Mouse (Mus musculus): ENCODE data around the gene Vash1. TPM values are rescaled to one million over a fixed set of nuclear protein-coding genes. Genes with fewer than 3 reads are reported as not detected.

Gene Vash1
- polyA plus RNA-seq, 2 experiments, result 11.3 to 14.5 TPM

DNA sequence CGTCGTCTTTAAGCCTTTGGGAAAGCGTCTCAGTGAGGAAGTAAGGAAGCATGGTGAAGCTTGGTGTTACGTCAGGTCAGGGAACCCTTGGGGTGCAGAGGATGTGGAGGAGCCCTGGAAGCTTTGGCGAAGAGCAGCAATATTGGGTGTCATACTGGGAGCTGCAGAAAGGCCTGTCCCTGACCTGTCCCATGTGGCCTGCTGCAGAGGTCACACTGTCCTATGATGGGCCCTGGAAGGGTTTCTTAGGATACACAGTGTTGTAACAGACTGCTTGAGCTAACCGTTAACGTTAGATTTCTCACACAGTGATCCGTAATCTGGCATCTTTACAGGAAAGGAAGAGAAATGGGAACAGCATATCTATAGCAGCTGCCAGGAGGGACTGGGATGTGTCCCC, 3.7 kb downstream of the Vash1 start:
- H3K4me2 ChIP-seq (replicated peaks; ENCODE audit: low read depth, low read length, severe bottlenecking), result no peak overlapping the region
- WGBS, result 76% methylated on average over 8 of the region's 8 CpGs
- no peak for ATAC-seq (ENCODE audit: low FRiP score, low read depth)

DNA sequence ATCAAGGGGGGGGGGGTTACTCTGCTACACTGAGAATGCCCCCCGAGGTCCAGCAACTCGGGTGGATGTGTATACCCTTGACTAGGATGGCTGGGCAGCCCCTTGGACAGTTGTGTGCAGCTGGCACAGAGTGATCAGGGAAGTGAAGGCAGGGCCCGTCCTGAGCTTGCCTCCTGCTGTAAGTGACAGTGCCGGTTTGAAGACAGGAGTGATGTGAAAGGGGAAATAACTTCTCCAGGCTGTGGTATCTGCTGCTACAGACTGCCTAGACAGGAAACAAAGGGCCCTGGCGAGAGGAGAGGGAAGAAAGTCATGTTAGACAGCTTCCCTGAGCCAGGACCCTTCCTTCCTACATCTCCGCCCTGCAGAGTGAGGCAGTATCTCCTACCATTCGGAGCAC, 5.2 kb downstream of the Vash1 start:
- ATAC-seq (ENCODE audit: low FRiP score, low read depth), result no peak
- no peak for TF ChIP-seq POLR2A (IDR thresholded peaks at IDR 0.05; ENCODE audit: borderline replicate concordance, extremely low read depth, insufficient read depth, insufficient read length)

More for the DNA sequence above, 3.7 kb downstream of the Vash1 start:
- no peak for DNase-seq (ENCODE audit: low spot score)
- Histone ChIP-seq H3K4me3 (replicated peaks; ENCODE audit: low read length) (no peak overlapping the region), H3K27ac (replicated peaks; ENCODE audit: low read depth, low read length) (no peak overlapping the region), H3K4me1 (ENCODE audit: control insufficient read depth, insufficient read depth, low read length) (peaks cover 7% of the 10 kb centered on the region), H3K36me3 (ENCODE audit: control insufficient read depth, insufficient read depth, low read length) (peaks cover 11% of the 10 kb centered on the region; the same call in 1 of the 2 replicates), H3K9ac (ENCODE audit: low read depth, low read length, severe bottlenecking) (no peak overlapping the region), H3K27me3 (ENCODE audit: control insufficient read depth, insufficient read depth, low read length) (no peaks in the 10 kb centered on the region), H3K9me3 (ENCODE audit: control insufficient read depth, low read length) (no peaks in the 10 kb centered on the region)
- no peak for TF ChIP-seq POLR2A (IDR thresholded peaks at IDR 0.05; ENCODE audit: borderline replicate concordance, extremely low read depth, insufficient read depth, insufficient read length)

GRCm38 (mm10) chr12:86685275-86685674, 6.8 kb downstream of the Vash1 start:
- ATAC-seq (ENCODE audit: low FRiP score, low read depth), result no peak
- no peak for DNase-seq (ENCODE audit: low spot score)
- no peak overlapping the region for H3K4me2 ChIP-seq (replicated peaks; ENCODE audit: low read depth, low read length, severe bottlenecking)
- H3K27me3 ChIP-seq (ENCODE audit: control insufficient read depth, insufficient read depth, low read length), result no peaks in the 10 kb centered on the region
- no peak overlapping the region for H3K9ac ChIP-seq (ENCODE audit: low read depth, low read length, severe bottlenecking)
- H3K4me1 ChIP-seq (ENCODE audit: control insufficient read depth, insufficient read depth, low read length), result peaks cover under 1% of the 10 kb centered on the region; the same call in 1 of the 2 replicates
- no peaks in the 10 kb centered on the region for H3K9me3 ChIP-seq (ENCODE audit: control insufficient read depth, low read length)
- no peak overlapping the region for H3K27ac ChIP-seq (replicated peaks; ENCODE audit: low read depth, low read length)
- WGBS, result 71% methylated on average over 9 of the region's 9 CpGs
- H3K4me3 ChIP-seq (replicated peaks; ENCODE audit: low read length), result no peak overlapping the region
- no peak for TF ChIP-seq POLR2A (IDR thresholded peaks at IDR 0.05; ENCODE audit: borderline replicate concordance, extremely low read depth, insufficient read depth, insufficient read length)
- peaks cover 23% of the 10 kb centered on the region for H3K36me3 ChIP-seq (ENCODE audit: control insufficient read depth, insufficient read depth, low read length)

More for the DNA sequence above, 5.2 kb downstream of the Vash1 start:
- DNase-seq (ENCODE audit: low spot score), result no peak
- Histone ChIP-seq H3K9me3 (ENCODE audit: control insufficient read depth, low read length) (no peaks in the 10 kb centered on the region), H3K9ac (ENCODE audit: low read depth, low read length, severe bottlenecking) (no peak overlapping the region), H3K4me2 (replicated peaks; ENCODE audit: low read depth, low read length, severe bottlenecking) (no peak overlapping the region), H3K27me3 (ENCODE audit: control insufficient read depth, insufficient read depth, low read length) (no peaks in the 10 kb centered on the region), H3K27ac (replicated peaks; ENCODE audit: low read depth, low read length) (no peak overlapping the region), H3K4me1 (ENCODE audit: control insufficient read depth, insufficient read depth, low read length) (peaks cover 7% of the 10 kb centered on the region), H3K36me3 (ENCODE audit: control insufficient read depth, insufficient read depth, low read length) (peaks cover 19% of the 10 kb centered on the region), H3K4me3 (replicated peaks; ENCODE audit: low read length) (no peak overlapping the region)
- 70% methylated on average over 7 of the region's 7 CpGs for WGBS

DNA sequence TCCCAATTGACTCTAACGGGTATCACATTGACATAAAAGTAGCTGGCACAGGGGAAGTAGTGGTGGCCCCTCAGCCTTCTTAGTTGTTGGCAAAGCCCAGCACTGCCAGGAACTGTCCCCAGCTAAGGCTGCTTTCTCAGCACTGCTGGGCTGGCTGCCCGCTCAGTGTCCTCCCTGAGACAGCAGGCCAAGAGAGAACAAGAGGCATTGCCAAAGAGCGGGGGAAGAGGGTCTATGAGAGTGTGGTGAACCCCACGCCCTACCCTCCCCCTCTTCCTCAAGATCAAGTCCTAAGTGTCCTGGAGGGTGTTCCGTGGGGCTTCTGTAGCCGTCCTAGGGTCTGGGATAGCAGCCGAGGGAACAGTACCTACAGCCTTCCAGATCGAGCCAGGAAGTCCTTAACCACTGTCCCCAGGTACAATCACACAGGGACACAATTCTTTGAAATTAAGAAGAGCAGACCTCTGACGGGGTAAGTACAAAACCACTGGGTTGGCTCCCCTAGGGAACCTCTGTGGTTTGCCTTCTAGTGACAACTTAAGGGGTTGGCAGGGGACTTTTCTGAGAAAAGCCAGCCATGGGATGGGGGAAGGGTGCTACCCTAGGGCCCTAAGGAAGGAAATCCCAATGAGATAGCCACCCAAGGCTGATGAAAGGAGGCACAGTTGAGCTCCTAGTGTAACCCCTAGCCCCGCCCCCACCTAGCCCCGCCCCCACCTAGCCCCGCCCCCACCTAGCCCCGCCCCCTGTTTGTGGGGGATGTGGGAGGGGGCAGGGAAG, 8.2 kb downstream of the Vash1 start:
- DNase-seq (ENCODE audit: low spot score) (no peak), ATAC-seq (ENCODE audit: low FRiP score, low read depth) (no peak)
- no peaks in the 10 kb centered on the region for H3K27me3 ChIP-seq (ENCODE audit: control insufficient read depth, insufficient read depth, low read length)
- peaks cover 23% of the 10 kb centered on the region for H3K36me3 ChIP-seq (ENCODE audit: control insufficient read depth, insufficient read depth, low read length)
- H3K4me1 ChIP-seq (ENCODE audit: control insufficient read depth, insufficient read depth, low read length), result no peaks in the 10 kb centered on the region
- no peak for TF ChIP-seq POLR2A (IDR thresholded peaks at IDR 0.05; ENCODE audit: borderline replicate concordance, extremely low read depth, insufficient read depth, insufficient read length)
- H3K9ac ChIP-seq (ENCODE audit: low read depth, low read length, severe bottlenecking), result no peak overlapping the region
- 83% methylated on average over 9 of the region's 13 CpGs for WGBS
- H3K27ac ChIP-seq (replicated peaks; ENCODE audit: low read depth, low read length), result no peak overlapping the region
- no peak overlapping the region for H3K4me3 ChIP-seq (replicated peaks; ENCODE audit: low read length)
- H3K4me2 ChIP-seq (replicated peaks; ENCODE audit: low read depth, low read length, severe bottlenecking), result no peak overlapping the region
- H3K9me3 ChIP-seq (ENCODE audit: control insufficient read depth, low read length), result no peaks in the 10 kb centered on the region

GRCm38 (mm10) chr12:86687445-86687955, 9.0 kb downstream of the Vash1 start:
- Histone ChIP-seq H3K9ac (ENCODE audit: low read depth, low read length, severe bottlenecking) (no peak overlapping the region), H3K4me1 (ENCODE audit: control insufficient read depth, insufficient read depth, low read length) (no peaks in the 10 kb centered on the region), H3K4me2 (replicated peaks; ENCODE audit: low read depth, low read length, severe bottlenecking) (no peak overlapping the region), H3K9me3 (ENCODE audit: control insufficient read depth, low read length) (no peaks in the 10 kb centered on the region), H3K27ac (replicated peaks; ENCODE audit: low read depth, low read length) (no peak overlapping the region), H3K36me3 (ENCODE audit: control insufficient read depth, insufficient read depth, low read length) (peaks cover 23% of the 10 kb centered on the region), H3K27me3 (ENCODE audit: control insufficient read depth, insufficient read depth, low read length) (no peaks in the 10 kb centered on the region), H3K4me3 (replicated peaks; ENCODE audit: low read length) (no peak overlapping the region)
- DNase-seq (ENCODE audit: low spot score) (no peak), ATAC-seq (ENCODE audit: low FRiP score, low read depth) (no peak)
- 85% methylated on average over 4 of the region's 4 CpGs for WGBS
- no peak for TF ChIP-seq POLR2A (IDR thresholded peaks at IDR 0.05; ENCODE audit: borderline replicate concordance, extremely low read depth, insufficient read depth, insufficient read length)
